Mouse (Mus musculus) thymus, adult 2 months (tissue): ENCODE results near the gene Ccdc77.

Source experiments
- CTCF ChIP-seq: fragments of 200-500 bp; IDR thresholded peaks from 2 replicates; pipeline ENCODE4 v1.5.1; 2012; ENCODE audit warnings: mild to moderate bottlenecking, control low read depth, low read length, moderate library complexity, borderline replicate concordance; ENCODE audit not compliant: control insufficient read depth, poor library complexity, insufficient read depth; ENCODE audit errors: extremely low read depth
- POLR2A ChIP-seq: fragments of 200-500 bp; IDR thresholded peaks from 2 replicates; pipeline ENCODE4 v1.6.1; 2012; ENCODE audit warnings: mild to moderate bottlenecking, low read length, control low read depth, moderate library complexity; ENCODE audit not compliant: control insufficient read depth, poor library complexity, insufficient read depth; ENCODE audit errors: extremely low read depth

DNA sequence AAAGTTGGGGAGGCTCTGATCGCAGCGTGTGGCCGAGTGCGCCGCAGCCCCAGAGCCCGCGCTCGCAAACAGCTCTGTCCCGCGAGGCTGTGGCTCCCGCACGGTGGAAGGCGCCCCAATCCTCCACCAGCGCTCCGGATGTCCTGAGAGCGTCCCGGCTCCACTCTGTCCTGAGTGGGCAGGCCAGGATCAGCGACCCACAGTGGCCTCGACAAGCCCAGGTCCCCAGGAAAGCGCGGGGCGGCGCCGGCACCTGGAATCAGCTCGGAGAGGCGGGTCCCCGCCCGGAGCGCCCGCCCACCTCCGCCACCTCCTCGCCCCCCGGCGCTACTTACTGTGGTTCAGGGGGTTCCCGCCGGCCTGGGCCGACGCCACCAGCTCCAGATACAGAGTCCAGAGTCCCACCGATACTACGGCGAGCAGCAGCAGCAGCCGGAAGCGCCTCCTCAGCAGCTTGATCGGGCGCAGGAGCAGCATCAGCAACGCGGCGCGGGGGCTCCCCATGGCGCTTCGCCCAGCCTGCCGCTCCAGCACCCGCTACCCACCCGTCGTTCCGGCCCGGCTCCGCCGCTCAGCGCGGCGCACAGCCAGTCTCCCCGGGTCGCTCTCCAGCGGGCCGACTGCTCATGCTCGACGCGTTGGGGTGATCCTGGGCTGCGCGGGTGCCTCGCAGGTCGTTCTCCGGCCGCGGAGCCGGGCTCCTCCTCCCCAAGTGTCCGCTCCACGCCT, 70.0 kb downstream of the Ccdc77 start, which contains the start of the genes D330020A13Rik and B4galnt3:
- TF ChIP-seq POLR2A (no peak), CTCF (no peak)
